Mouse (Mus musculus) embryonic facial prominence, embryonic 11.5 days (tissue): ENCODE results near the gene Hps3. TPM values are rescaled to one million over a fixed set of nuclear protein-coding genes. Genes with fewer than 3 reads are reported as not detected.
"Not testable (repeated sequence)": the region's sequence is repeated elsewhere in the genome, so short reads cannot be mapped to it uniquely, and the experiment has no call there.

ENCODE experiments used
- ATAC-seq: fragments of 200-750 bp; cut with Nextera tagmentation; replicated peaks from 2 replicates; pipeline ENCODE4 v1.8.0; 2017; ENCODE audit warnings: low read depth; ENCODE audit not compliant: insufficient number of reproducible peaks, low FRiP score, low TSS enrichment
- DNase-seq: peaks from one replicate; pipeline ENCODE4 v3.0.0-alpha.2; 2015; ENCODE audit warnings: low spot score
- H3K27ac ChIP-seq: fragments of 300-500 bp; sonication (generic); replicated peaks from 2 replicates; pipeline ENCODE4 v1.5.1; 2014; ENCODE audit warnings: mild to moderate bottlenecking, low read depth, low read length, control low read depth
- H3K27me3 ChIP-seq: fragments of 300-500 bp; sonication (generic); 2 replicates; pipeline ENCODE4 v1.6.1; 2014; ENCODE audit warnings: mild to moderate bottlenecking, low read length, moderate library complexity, mixed read lengths; ENCODE audit not compliant: control insufficient read depth, insufficient read depth
- H3K36me3 ChIP-seq: fragments of 300-500 bp; sonication (generic); replicated peaks from 2 replicates; pipeline ENCODE4 v1.6.1; 2014; ENCODE audit warnings: low read depth, mild to moderate bottlenecking, low read length, moderate library complexity, mixed read lengths; ENCODE audit not compliant: control insufficient read depth, insufficient read depth
- H3K4me1 ChIP-seq: fragments of 300-500 bp; sonication (generic); 2 replicates; pipeline ENCODE4 v1.6.1; 2014; ENCODE audit warnings: low read length, mixed read lengths; ENCODE audit not compliant: control insufficient read depth, insufficient read depth
- H3K4me2 ChIP-seq: fragments of 300-500 bp; sonication (generic); 2 replicates; pipeline ENCODE4 v1.6.1; 2014; ENCODE audit warnings: low read depth, mild to moderate bottlenecking, control low read depth, low read length, moderate library complexity
- H3K4me3 ChIP-seq: fragments of 300-500 bp; sonication (generic); 2 replicates; pipeline ENCODE4 v1.5.1; 2014; ENCODE audit warnings: low read depth, low read length, control low read depth
- H3K9ac ChIP-seq: fragments of 300-500 bp; sonication (generic); replicated peaks from 2 replicates; pipeline ENCODE4 v1.6.1; 2014; ENCODE audit warnings: mild to moderate bottlenecking, control low read depth, low read length
- H3K9me3 ChIP-seq: fragments of 300-500 bp; sonication (generic); replicated peaks from 2 replicates; pipeline ENCODE4 v1.6.1; 2016; ENCODE audit warnings: mild to moderate bottlenecking, low read length, inconsistent platforms, mixed read lengths; ENCODE audit not compliant: control insufficient read depth
- WGBS: fragments of 180-500 bp; shearing (Covaris S2); extraction: QIAGEN DNeasy Blood & Tissue Kit; methylation state at CpG from one replicate; pipeline ENCODE4 v1.1.7; 2014; 5-methylcytosine and 5-hydroxymethylcytosine counted together
- polyA plus RNA-seq: library from polyadenylated mRNA; unstranded; fragments of >200 nt; fragmentation: Nextera tagmentation; extraction: Ambion mirVana; gene quantifications from 2 replicates; pipeline ENCODE4 v1.2.1, GENCODE M21; 2014

Hps3 gene
- polyA plus RNA-seq, 1 experiment from 2014 or later = 12.1 TPM

GRCm38 (mm10) chr3:20018076-20018475, 17.0 kb downstream of the Hps3 start:
- no peak for DNase-seq
- 92% methylated on average over 8 of the region's 8 CpGs for WGBS

DNA sequence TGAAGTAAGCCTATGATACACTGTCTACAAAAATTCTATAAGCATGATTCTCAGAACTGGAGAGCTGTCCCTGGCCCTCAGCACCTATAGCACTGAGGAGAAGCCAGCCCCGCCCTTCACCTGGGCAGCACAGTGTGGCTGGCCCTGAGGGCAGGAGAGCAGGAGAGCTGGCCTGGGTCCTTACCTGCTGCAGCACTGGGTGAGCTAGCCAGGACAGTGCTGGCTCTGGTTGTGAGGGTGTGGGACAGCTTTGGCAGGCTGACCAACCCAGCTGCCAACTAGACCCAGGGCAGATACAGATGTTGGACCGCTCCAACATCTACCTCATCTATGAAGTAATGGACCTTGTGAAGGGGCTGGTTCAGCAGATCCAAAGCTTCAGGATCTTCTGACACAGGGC, 20.7 kb downstream of the Hps3 start:
- no peaks in the 10 kb centered on the region for H3K9me3 ChIP-seq
- ATAC-seq (no peak), DNase-seq (no peak)
- no peak overlapping the region for H3K27ac ChIP-seq
- no peak overlapping the region for H3K4me2 ChIP-seq
- no peak overlapping the region for H3K4me3 ChIP-seq
- H3K36me3 ChIP-seq = no peaks in the 10 kb centered on the region; the same call in none of the 2 replicates
- WGBS = 93% methylated on average over 2 of the region's 2 CpGs
- no peaks in the 10 kb centered on the region for H3K27me3 ChIP-seq
- no peak overlapping the region for H3K9ac ChIP-seq
- H3K4me1 ChIP-seq = no peaks in the 10 kb centered on the region

More at GRCm38 (mm10) chr3:20018076-20018475, 17.0 kb downstream of the Hps3 start:
- H3K4me3 ChIP-seq = no peak overlapping the region
- no peak overlapping the region for H3K27ac ChIP-seq
- no peaks in the 10 kb centered on the region for H3K27me3 ChIP-seq
- no peak for ATAC-seq
- no peaks in the 10 kb centered on the region for H3K9me3 ChIP-seq
- no peak overlapping the region for H3K9ac ChIP-seq
- H3K4me2 ChIP-seq = no peak overlapping the region
- H3K4me1 ChIP-seq = no peaks in the 10 kb centered on the region
- H3K36me3 ChIP-seq = no peaks in the 10 kb centered on the region; the same call in none of the 2 replicates

DNA sequence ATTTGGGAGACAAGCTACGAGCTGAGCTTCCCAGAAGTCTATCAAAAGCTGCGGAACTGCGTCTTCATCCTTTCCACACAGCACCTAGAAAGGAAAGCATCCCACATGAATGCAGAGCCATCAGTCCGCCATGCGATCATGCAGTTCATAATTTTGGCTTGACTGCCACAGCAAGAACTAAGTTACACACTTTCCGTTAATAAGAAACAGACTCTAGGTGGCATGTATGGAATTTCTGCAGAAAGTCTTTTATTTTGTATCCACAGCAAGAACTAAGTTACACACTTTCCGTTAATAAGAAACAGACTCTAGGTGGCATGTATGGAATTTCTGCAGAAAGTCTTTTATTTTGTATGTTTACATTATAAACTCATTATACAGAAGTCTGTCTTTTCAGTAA, 24.2 kb downstream of the Hps3 start:
- not testable (repeated sequence) for H3K4me2 ChIP-seq

GRCm38 (mm10) chr3:20010464-20010863, 24.7 kb downstream of the Hps3 start:
- peak; percentile 19 for DNase-seq

More for the DNA sequence above, 24.2 kb downstream of the Hps3 start:
- H3K27ac ChIP-seq = peak overlapping the region; percentile 67
- not testable (repeated sequence) for H3K4me1 ChIP-seq, H3K27me3 ChIP-seq, H3K36me3 ChIP-seq, H3K9me3 ChIP-seq, H3K9ac ChIP-seq, H3K4me3 ChIP-seq
- DNase-seq (peak; percentile 51), ATAC-seq (peak; percentile 59; the same call in 1 of the 2 replicates)
- WGBS = 42% methylated on average over 7 of the region's 7 CpGs

DNA sequence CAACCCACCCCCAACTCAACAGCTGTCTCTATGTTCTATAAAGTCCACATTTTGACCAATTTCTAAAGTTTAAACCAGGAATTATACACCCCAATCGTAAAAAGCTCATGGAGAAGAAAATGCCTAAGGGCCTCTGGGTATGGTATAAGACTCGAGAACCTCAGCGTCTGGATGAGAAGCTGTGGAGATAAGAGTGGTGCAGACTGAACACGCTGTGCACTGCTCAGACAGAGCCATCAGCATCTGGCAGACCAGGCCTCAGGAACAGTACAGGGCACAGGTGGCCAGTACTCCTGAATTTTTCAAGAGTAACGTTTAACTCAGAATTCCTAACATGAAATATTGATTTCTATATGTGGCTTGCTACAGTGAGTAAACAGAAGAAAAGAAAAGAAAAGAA, 27.4 kb downstream of the Hps3 start:
- H3K9ac ChIP-seq = no peak overlapping the region
- 89% methylated on average over 5 of the region's 5 CpGs for WGBS
- no peaks in the 10 kb centered on the region for H3K4me1 ChIP-seq
- H3K36me3 ChIP-seq = no peaks in the 10 kb centered on the region
- DNase-seq = no peak
- H3K27me3 ChIP-seq = no peaks in the 10 kb centered on the region
- ATAC-seq = no peak
- no peaks in the 10 kb centered on the region for H3K9me3 ChIP-seq
- no peak overlapping the region for H3K4me3 ChIP-seq
- H3K4me2 ChIP-seq = no peak overlapping the region
- no peak overlapping the region for H3K27ac ChIP-seq

More at GRCm38 (mm10) chr3:20010464-20010863, 24.7 kb downstream of the Hps3 start:
- H3K27ac ChIP-seq = peak overlapping the region; percentile 67
- WGBS = 66% methylated on average over 9 of the region's 9 CpGs
- no peaks in the 10 kb centered on the region for H3K27me3 ChIP-seq
- H3K9me3 ChIP-seq = no peaks in the 10 kb centered on the region
- H3K4me3 ChIP-seq = no peak overlapping the region
- no peaks in the 10 kb centered on the region for H3K4me1 ChIP-seq
- H3K36me3 ChIP-seq = no peaks in the 10 kb centered on the region; the same call in 1 of the 2 replicates
- H3K4me2 ChIP-seq = no peak overlapping the region; the same call in 1 of the 2 replicates
- ATAC-seq = peak; percentile 72; the same call in 1 of the 2 replicates
- H3K9ac ChIP-seq = no peak overlapping the region

DNA sequence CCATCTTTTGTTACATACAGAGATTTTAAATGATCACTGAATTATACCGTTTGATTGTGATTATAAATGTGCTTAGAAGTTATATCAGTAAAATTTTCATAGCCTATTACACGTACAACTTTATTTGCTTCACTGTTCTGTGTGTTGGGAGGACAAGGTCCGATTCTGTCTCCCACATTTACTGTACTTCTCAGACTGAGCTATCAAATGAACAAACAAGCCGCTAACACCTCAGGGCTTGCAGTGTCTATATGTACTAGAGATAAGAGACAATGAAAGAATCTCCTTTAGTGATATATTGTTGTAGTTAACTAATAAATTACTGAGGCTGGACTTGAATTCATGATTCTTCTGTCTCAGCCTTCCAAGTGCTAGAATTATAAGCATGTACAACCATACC, 27.8 kb downstream of the Hps3 start:
- H3K4me1 ChIP-seq = no peaks in the 10 kb centered on the region
- H3K9ac ChIP-seq = no peak overlapping the region
- no peaks in the 10 kb centered on the region for H3K36me3 ChIP-seq
- H3K27me3 ChIP-seq = no peaks in the 10 kb centered on the region
- DNase-seq (no peak), ATAC-seq (no peak)
- H3K4me3 ChIP-seq = no peak overlapping the region
- no peak overlapping the region for H3K4me2 ChIP-seq
- 88% methylated on average over 4 of the region's 4 CpGs for WGBS
- no peaks in the 10 kb centered on the region for H3K9me3 ChIP-seq
- no peak overlapping the region for H3K27ac ChIP-seq

DNA sequence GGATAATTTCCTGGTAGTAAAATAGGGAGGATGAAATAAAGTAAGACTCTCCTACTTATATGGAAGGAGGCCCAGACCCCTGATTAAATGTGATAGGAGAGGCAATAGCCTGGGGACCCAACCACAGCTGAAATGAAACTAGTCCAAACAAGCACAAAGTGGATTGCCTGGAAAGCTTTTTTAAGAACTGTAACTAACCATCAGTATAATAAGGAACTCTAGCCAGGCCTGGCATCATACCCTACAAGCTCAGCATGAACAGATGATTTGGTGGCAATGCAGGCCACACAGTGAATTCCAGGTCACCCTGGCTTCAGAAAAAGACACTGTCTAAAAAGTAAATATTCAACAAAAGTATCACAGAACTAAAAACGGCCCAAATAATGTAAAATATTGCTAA, 29.5 kb downstream of the Hps3 start:
- no peaks in the 10 kb centered on the region for H3K9me3 ChIP-seq
- ATAC-seq (no peak), DNase-seq (no peak)
- H3K36me3 ChIP-seq = no peaks in the 10 kb centered on the region
- no peak overlapping the region for H3K4me2 ChIP-seq
- H3K4me3 ChIP-seq = no peak overlapping the region
- no peaks in the 10 kb centered on the region for H3K4me1 ChIP-seq
- WGBS = 69% methylated on average over 1 of the region's 1 CpGs
- no peak overlapping the region for H3K9ac ChIP-seq
- no peaks in the 10 kb centered on the region for H3K27me3 ChIP-seq
- no peak overlapping the region for H3K27ac ChIP-seq

GRCm38 (mm10) chr3:20004422-20004821, 30.7 kb downstream of the Hps3 start:
- ATAC-seq (no peak), DNase-seq (no peak)
- Histone ChIP-seq H3K4me2 (no peak overlapping the region), H3K36me3 (no peaks in the 10 kb centered on the region), H3K9ac (no peak overlapping the region), H3K4me3 (no peak overlapping the region), H3K4me1 (no peaks in the 10 kb centered on the region), H3K27me3 (no peaks in the 10 kb centered on the region), H3K9me3 (no peaks in the 10 kb centered on the region), H3K27ac (no peak overlapping the region)
- WGBS = 78% methylated on average over 8 of the region's 8 CpGs
